Mouse (Mus musculus) liver, embryonic 15.5 days (tissue): ENCODE data around the gene Rnf41. TPM values are rescaled to one million over a fixed set of nuclear protein-coding genes. Genes with fewer than 3 reads are reported as not detected.
A peak's percentile ranks its signal among the peaks of the same experiment; 100 is the strongest.

Source experiments
- ATAC-seq: fragments of 200-750 bp; cut with Nextera tagmentation; 2 replicates; pipeline ENCODE4 v1.8.0; 2017; ENCODE audit warnings: moderate number of reproducible peaks, mild to moderate bottlenecking, moderate library complexity; ENCODE audit not compliant: insufficient read depth
- H3K27ac ChIP-seq: fragments of 300-500 bp; sonication (generic); replicated peaks from 2 replicates; pipeline ENCODE4 v1.5.1; 2015; ENCODE audit warnings: mild to moderate bottlenecking, inconsistent platforms
- H3K27me3 ChIP-seq: fragments of 300-500 bp; sonication (generic); 2 replicates; pipeline ENCODE4 v1.6.1; 2015; ENCODE audit warnings: mild to moderate bottlenecking, inconsistent platforms
- H3K36me3 ChIP-seq: fragments of 300-500 bp; sonication (generic); replicated peaks from 2 replicates; pipeline ENCODE4 v1.6.1; 2015; ENCODE audit warnings: moderate library complexity, mild to moderate bottlenecking, inconsistent platforms
- H3K4me1 ChIP-seq: fragments of 300-500 bp; sonication (generic); replicated peaks from 2 replicates; pipeline ENCODE4 v1.6.1; 2015; ENCODE audit warnings: inconsistent platforms
- H3K4me2 ChIP-seq: fragments of 300-500 bp; sonication (generic); 2 replicates; pipeline ENCODE4 v1.6.1; 2015; ENCODE audit warnings: moderate library complexity, mild to moderate bottlenecking, inconsistent platforms
- H3K4me3 ChIP-seq: fragments of 300-500 bp; sonication (generic); replicated peaks from 2 replicates; pipeline ENCODE4 v1.5.1; 2015; ENCODE audit warnings: mild to moderate bottlenecking, inconsistent platforms
- H3K9ac ChIP-seq: fragments of 300-500 bp; sonication (generic); 2 replicates; pipeline ENCODE4 v1.6.1; 2015; ENCODE audit warnings: moderate library complexity, mild to moderate bottlenecking, inconsistent platforms
- H3K9me3 ChIP-seq: fragments of 300-500 bp; sonication (generic); replicated peaks from 2 replicates; pipeline ENCODE4 v1.6.1; 2016; ENCODE audit warnings: inconsistent platforms
- WGBS: fragments of 180-500 bp; shearing (Covaris S2); methylation state at CpG from one replicate; pipeline ENCODE4 v1.1.7; 2015; ENCODE audit warnings: mixed read lengths; ENCODE audit not compliant: insufficient replicate concordance; 5-methylcytosine and 5-hydroxymethylcytosine counted together
- polyA plus RNA-seq: library from polyadenylated mRNA; unstranded; fragments of >200 nt; fragmentation: Nextera tagmentation; extraction: Ambion mirVana; gene quantifications from 2 replicates; pipeline ENCODE4 v1.2.1, GENCODE M21; 2015

The Rnf41 gene
- polyA plus RNA-seq, 1 experiment from 2014 or later: 8.5 TPM

DNA sequence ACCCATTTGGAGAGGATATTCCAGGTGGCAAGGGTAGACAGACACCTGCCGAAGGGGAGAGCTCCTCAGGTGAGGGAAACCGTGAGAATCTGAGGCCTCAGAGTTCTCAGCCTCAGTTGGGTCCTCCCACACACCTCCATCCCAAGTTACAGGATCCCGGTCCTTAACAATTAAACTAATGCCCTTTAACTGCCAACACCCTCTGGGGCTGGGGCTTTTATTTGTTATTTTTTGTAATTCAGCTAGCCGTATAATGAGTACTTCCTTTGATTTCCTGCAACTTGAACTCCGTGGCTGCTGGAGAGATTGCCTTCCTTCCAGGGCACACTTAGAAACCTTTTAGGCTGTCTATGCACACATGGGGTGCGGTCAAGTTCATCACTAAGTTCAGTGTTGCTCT, 32.9 kb downstream of the Rnf41 start:
- no peak overlapping the region for H3K4me2 ChIP-seq
- 62% methylated on average over 6 of the region's 6 CpGs for WGBS
- no peak for ATAC-seq

DNA sequence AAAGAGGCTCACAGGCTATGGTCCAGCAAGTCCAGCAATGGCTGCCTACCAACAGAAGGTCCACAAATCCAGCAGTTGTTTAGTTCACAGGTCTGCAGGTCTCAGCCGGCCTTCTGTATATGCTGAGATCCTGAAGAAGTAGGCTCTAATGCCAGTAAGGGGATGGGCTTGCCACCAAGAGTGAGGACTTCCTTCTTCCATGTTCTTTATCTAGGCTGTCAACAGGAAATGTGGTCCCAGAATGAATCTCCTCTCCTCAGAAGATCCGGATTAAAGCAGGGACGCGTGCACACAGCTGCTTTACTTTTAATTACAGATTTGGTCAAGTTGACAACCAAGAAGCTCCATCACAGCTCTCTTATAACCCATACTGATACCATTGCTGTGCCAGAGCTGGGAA, 34.0 kb downstream of the Rnf41 start:
- peaks cover 4% of the 10 kb centered on the region; the same call in 1 of the 2 replicates for H3K36me3 ChIP-seq
- no peak overlapping the region for H3K4me2 ChIP-seq
- H3K9ac ChIP-seq: no peak overlapping the region
- no peak overlapping the region for H3K27ac ChIP-seq
- H3K27me3 ChIP-seq: no peaks in the 10 kb centered on the region; the same call in 1 of the 2 replicates
- 18% methylated on average over 4 of the region's 4 CpGs for WGBS
- no peaks in the 10 kb centered on the region for H3K9me3 ChIP-seq
- no peak for ATAC-seq
- no peak overlapping the region for H3K4me3 ChIP-seq
- no peaks in the 10 kb centered on the region for H3K4me1 ChIP-seq

More for the DNA sequence above, 32.9 kb downstream of the Rnf41 start:
- Histone ChIP-seq H3K4me3 (no peak overlapping the region), H3K36me3 (peaks cover 9% of the 10 kb centered on the region; the same call in 1 of the 2 replicates), H3K9me3 (no peaks in the 10 kb centered on the region), H3K9ac (no peak overlapping the region), H3K27me3 (no peaks in the 10 kb centered on the region; the same call in 1 of the 2 replicates), H3K4me1 (no peaks in the 10 kb centered on the region), H3K27ac (no peak overlapping the region)

DNA sequence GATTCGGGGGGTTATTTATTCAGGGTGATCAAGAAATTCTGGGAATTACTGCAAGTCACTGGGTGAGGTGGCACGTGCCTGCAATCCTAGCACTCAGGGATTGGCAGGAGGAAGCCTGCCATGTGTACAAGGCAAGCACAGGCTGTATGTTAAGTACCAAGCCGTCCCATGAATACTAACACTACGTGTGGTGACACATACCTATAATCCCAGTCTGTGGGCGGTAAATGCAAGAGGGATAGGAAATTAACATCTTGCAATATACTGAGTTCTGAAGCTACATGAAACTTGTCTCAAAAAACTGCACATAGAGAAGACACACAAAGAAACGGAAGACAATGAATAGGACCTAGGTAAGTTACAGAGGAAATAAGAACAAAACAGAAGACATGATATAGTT, 39.6 kb downstream of the Rnf41 start:
- no peaks in the 10 kb centered on the region for H3K9me3 ChIP-seq
- WGBS: 67% methylated on average over 6 of the region's 6 CpGs
- no peaks in the 10 kb centered on the region for H3K27me3 ChIP-seq
- no peaks in the 10 kb centered on the region for H3K36me3 ChIP-seq
- ATAC-seq: no peak
- H3K4me2 ChIP-seq: no peak overlapping the region
- H3K9ac ChIP-seq: no peak overlapping the region
- H3K27ac ChIP-seq: no peak overlapping the region
- peaks cover 12% of the 10 kb centered on the region for H3K4me1 ChIP-seq
- H3K4me3 ChIP-seq: no peak overlapping the region

DNA sequence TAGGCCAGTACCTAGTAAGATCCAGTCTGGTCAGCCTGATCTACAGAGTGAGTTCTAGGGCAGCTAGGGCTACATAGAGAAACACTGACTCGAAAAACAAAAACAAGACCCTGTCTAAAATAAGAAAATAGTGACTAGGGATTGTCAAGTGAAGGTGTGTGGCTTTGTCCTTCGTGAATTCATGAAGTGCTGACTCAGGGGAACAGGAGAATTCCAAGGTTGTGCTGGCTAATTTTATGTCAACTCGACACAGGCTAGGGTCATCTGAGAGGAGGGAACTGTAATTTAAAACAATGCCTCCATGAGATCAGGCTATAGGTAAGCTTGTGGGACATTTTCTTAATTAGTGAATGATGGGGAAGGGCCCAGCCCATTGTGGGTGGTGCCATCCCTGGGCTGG, 43.0 kb downstream of the Rnf41 start:
- Histone ChIP-seq H3K36me3 (no peaks in the 10 kb centered on the region), H3K27ac (no peak overlapping the region), H3K9me3 (no peaks in the 10 kb centered on the region), H3K4me1 (peaks cover 28% of the 10 kb centered on the region), H3K27me3 (no peaks in the 10 kb centered on the region), H3K4me3 (no peak overlapping the region), H3K4me2 (no peak overlapping the region), H3K9ac (no peak overlapping the region)
- WGBS: 57% methylated on average over 3 of the region's 3 CpGs
- ATAC-seq: no peak

DNA sequence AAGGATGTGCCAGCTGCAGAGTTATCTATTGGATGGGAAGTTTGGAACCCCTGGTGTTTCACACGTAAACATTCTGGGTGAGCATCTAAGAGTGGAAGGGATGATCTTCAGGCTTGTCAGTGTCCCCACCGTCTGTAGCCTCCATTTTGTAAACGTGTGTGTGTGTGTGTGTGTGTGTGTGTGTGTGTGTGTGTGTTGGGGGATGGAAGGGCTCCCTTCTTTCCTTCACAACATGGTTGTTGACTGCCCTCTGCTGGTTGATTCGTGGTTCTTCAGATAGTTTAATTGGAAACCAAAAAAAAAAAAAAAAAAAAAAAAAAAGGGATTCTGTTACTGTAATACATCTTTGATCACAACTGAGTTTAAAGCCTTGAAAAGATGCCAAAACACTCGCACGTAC, 43.8 kb downstream of the Rnf41 start:
- WGBS: 5% methylated on average over 6 of the region's 6 CpGs
- Histone ChIP-seq H3K4me3 (no peak overlapping the region), H3K9me3 (no peaks in the 10 kb centered on the region), H3K4me2 (peak overlapping the region; percentile 39), H3K9ac (no peak overlapping the region), H3K36me3 (no peaks in the 10 kb centered on the region), H3K27ac (no peak overlapping the region), H3K4me1 (peaks cover 34% of the 10 kb centered on the region), H3K27me3 (no peaks in the 10 kb centered on the region)
- ATAC-seq: no peak

DNA sequence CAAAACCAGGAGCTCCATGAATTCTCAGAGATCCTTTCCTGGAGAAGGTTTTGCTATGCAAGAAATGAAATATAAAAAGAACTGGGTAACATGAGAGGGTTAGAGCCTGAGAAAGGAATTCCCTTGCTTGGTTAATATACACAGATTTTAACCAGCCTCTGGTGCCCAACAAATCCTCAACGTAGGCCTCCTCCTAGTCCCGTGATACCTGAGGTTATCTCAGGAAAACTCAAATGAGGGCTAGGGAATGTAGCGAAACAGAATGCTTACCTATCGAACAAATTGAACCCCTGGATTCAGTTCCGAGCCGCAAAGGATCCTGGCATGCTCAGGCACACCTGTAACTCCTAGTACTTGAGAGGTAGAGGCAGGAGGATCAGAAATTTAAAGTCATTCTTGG, 46.2 kb downstream of the Rnf41 start:
- H3K27ac ChIP-seq: peak overlapping the region; percentile 96
- H3K4me2 ChIP-seq: peak overlapping the region; percentile 95

DNA sequence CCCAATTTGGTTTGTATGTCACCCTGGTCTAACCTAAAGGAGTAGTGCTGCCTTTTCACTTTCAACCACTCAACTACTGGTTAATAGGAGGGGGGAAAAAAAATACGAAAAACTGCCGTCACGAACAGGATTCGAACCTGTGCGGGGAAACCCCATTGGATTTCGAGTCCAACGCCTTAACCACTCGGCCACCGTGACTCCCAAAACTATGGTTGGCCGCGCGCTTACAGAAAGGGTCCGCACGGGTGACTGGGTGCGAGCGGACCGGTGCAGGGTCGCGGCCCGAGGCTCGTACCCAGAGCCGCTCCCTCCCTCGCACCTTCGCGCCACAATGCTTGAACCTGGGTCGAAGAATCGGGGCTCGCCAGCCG, 46.9 kb downstream of the Rnf41 start:
- Histone ChIP-seq H3K27me3 (no peaks in the 10 kb centered on the region), H3K27ac (peak overlapping the region; percentile 96), H3K36me3 (peaks cover 25% of the 10 kb centered on the region), H3K9me3 (no peaks in the 10 kb centered on the region), H3K4me3 (peak overlapping the region; percentile 91), H3K4me1 (peaks cover 43% of the 10 kb centered on the region), H3K9ac (peak overlapping the region; percentile 99), H3K4me2 (peak overlapping the region; percentile 95)
- WGBS: under 1% methylated on average over 29 of the region's 29 CpGs
- peak; percentile 48 for ATAC-seq

More for the DNA sequence above, 46.2 kb downstream of the Rnf41 start:
- H3K9ac ChIP-seq: no peak overlapping the region
- H3K4me1 ChIP-seq: peaks cover 43% of the 10 kb centered on the region
- 80% methylated on average over 6 of the region's 6 CpGs for WGBS
- no peak overlapping the region; the same call in 1 of the 2 replicates for H3K4me3 ChIP-seq
- no peak for ATAC-seq
- H3K36me3 ChIP-seq: peaks cover 19% of the 10 kb centered on the region
- no peaks in the 10 kb centered on the region for H3K9me3 ChIP-seq
- H3K27me3 ChIP-seq: no peaks in the 10 kb centered on the region

DNA sequence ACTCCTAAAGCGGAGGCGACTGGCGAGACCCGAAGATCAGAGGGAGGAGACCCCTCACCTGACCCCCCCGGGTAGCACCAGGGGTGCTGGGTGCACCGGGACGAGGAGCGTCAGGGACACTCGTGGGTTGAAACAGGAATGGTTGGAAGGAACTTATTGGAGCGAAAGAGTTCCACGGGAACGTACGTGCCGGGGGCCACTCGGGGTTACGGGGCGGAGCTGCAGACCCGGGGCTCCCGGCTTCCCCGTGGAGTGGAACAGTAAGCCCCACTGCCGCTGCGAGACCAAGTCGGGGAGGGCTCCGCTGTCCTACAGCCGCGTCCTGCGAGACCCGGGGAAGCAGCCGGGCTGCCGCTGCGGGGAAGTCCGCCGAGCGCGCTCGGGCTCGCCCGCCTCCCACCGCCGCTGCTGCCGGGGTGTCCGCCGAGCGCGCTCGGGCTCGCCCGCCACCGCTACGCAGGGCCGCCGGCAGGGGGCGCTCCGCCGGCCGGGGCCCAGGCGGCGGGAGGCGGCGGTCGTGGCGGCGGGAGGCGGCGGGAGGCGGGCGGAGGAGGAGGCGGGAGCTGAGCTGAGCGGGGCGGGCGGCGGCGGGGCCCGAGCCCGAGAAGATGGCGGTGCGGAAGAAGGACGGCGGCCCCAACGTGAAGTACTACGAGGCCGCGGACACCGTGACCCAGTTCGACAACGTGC, 47.4 kb downstream of the Rnf41 start, which contains the start of gene Smarcc2:
Gene Smarcc2, plus strand, starts transcription at position 530 of the 690 bp plus-strand sequence.
- Histone ChIP-seq H3K27me3 (no peaks in the 10 kb centered on the region), H3K36me3 (peaks cover 31% of the 10 kb centered on the region), H3K27ac (peak within 1 kb of the TSS; percentile 96), H3K4me3 (peak within 1 kb of the TSS; percentile 91), H3K4me1 (peaks cover 43% of the 10 kb centered on the region), H3K9ac (peak within 1 kb of the TSS; percentile 99), H3K4me2 (peak within 1 kb of the TSS; percentile 95), H3K9me3 (no peaks in the 10 kb centered on the region)
- WGBS: under 1% methylated on average over 86 of the region's 86 CpGs
- ATAC-seq: peak; percentile 83

DNA sequence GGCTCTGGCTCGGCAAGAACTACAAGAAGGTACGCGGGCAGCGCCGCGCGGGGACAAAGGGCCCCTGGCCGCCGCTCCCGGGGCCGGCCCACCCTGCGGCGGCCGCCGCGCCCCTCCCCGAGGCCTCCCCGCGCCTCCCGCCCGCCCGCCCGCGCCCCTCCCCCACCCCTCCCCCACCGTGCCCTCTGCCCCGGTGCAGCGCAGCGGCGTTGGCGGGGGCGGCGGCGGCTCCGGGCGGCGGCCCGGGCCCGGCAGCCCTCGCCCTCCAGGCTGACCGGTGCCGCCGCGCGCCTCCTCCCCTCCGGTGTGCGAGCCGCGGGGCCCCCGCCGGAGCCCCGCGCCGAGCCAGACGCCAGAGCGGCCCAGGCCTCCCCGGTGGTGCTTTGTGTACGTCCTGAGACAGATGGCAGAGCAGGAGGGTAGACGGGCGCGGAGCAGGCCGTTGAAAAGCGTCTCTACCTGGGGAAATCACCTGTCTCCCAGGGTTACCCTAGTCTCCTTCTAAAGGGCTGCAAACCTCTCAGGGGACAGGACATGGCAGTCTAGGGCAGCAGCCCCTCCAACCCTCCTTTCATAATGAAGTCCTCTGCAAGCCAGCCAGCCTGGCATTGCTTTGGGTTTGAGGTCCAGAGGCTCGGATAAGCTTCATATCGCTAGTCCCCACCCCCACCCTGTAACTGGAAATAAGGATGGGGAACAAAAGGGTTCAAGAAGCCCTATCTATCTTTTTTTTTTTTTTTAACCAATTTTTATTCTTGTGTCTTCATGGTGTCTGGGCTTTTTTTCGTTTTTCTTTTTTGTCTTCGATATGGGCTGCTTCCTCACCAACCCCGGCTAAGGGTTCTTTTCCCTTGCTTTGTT, 48.2 kb downstream of the Rnf41 start:
- peaks cover 38% of the 10 kb centered on the region for H3K36me3 ChIP-seq
- H3K9me3 ChIP-seq: no peaks in the 10 kb centered on the region
- H3K27me3 ChIP-seq: no peaks in the 10 kb centered on the region
- peak; percentile 79 for ATAC-seq
- peak overlapping the region; percentile 96 for H3K27ac ChIP-seq
- peaks cover 43% of the 10 kb centered on the region for H3K4me1 ChIP-seq
- WGBS: 1% methylated on average over 56 of the region's 67 CpGs
- peak overlapping the region; percentile 91 for H3K4me3 ChIP-seq
- H3K9ac ChIP-seq: peak overlapping the region; percentile 99
- peak overlapping the region; percentile 95 for H3K4me2 ChIP-seq

DNA sequence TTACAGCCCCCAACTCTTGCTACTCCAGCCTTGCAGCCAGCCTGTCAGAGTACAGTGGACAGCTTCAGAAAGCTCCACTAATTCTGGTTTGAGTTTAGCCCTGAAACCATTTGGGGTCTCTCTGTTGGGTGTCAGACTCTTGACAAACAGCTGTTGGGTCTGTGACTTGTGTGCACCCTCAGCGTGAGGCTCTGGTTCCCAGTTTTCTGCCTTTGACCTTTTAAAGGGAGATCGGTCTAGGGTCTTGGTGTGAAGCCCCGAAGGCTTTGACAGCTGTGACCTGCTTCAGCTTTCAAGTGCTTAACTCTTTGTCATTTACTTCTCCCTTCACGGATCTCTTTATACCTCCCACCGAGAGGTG, 48.8 kb downstream of the Rnf41 start:
- peak overlapping the region; percentile 96 for H3K27ac ChIP-seq
- peak overlapping the region; percentile 99 for H3K9ac ChIP-seq
- no peaks in the 10 kb centered on the region for H3K9me3 ChIP-seq
- peak overlapping the region; percentile 91 for H3K4me3 ChIP-seq
- H3K4me1 ChIP-seq: peaks cover 37% of the 10 kb centered on the region
- no peak for ATAC-seq
- H3K27me3 ChIP-seq: no peaks in the 10 kb centered on the region
- 22% methylated on average over 5 of the region's 5 CpGs for WGBS
- H3K36me3 ChIP-seq: peaks cover 44% of the 10 kb centered on the region
- peak overlapping the region; percentile 95 for H3K4me2 ChIP-seq

DNA sequence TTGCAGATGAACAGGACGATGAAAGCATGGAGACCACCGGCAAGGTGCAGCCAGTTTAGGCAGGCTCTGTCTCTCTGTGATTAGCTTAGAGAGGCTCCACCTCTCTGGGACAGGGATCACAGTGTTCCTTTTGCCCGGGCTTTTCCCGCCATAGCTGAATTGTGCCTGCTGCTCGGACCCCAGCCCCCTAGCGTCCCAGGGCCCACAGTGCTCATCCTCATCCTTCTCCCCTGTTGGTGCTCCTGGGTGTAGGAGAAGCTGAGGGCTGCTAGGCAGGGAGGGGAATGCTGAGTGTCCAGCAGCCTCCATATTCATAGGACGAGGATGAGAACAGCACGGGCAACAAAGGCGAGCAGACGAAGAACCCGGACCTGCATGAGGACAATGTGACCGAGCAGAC, 62.9 kb downstream of the Rnf41 start:
- 89% methylated on average over 12 of the region's 12 CpGs for WGBS
- H3K27me3 ChIP-seq: no peaks in the 10 kb centered on the region
- H3K4me1 ChIP-seq: no peaks in the 10 kb centered on the region
- no peaks in the 10 kb centered on the region for H3K9me3 ChIP-seq
- no peak overlapping the region for H3K4me3 ChIP-seq
- no peak overlapping the region for H3K4me2 ChIP-seq
- H3K9ac ChIP-seq: no peak overlapping the region
- peaks cover 94% of the 10 kb centered on the region for H3K36me3 ChIP-seq
- H3K27ac ChIP-seq: no peak overlapping the region
- no peak for ATAC-seq
